ENCODE assay signal across 8 mouse cellular contexts in genomic region chr7:5060944-5061773, GRCm38 (mm10). TPM values are rescaled to one million over a fixed set of nuclear protein-coding genes. Genes with fewer than 3 reads are reported as not detected.
DNase-seq lines count a peak whose midpoint lies in the region; ATAC-seq lines count a peak whose summit lies in the region.

No protein-coding gene starts in this region.

- H3K4me2 ChIP-seq in hindbrain, embryonic 14.5 days (replicated peaks): peak overlapping the region; percentile 86

- peak overlapping the region; percentile 77 for H3K4me3 ChIP-seq in hindbrain, embryonic 14.5 days (replicated peaks; ENCODE audit: low read length)

- under 1% methylated on average over 60 of the region's 60 CpGs for WGBS in hindbrain, embryonic 14.5 days

- peak; percentile 90 for ATAC-seq in hindbrain, embryonic 14.5 days (ENCODE audit: low FRiP score)

- H3K27ac ChIP-seq in hindbrain, embryonic 14.5 days: peak overlapping the region; percentile 99

- H3K9ac ChIP-seq in hindbrain, embryonic 14.5 days: peak overlapping the region; percentile 87

- no peaks in the 10 kb centered on the region for H3K36me3 ChIP-seq in hindbrain, embryonic 14.5 days (replicated peaks; ENCODE audit: control insufficient read depth, insufficient read depth)

- peaks cover 41% of the 10 kb centered on the region for H3K4me1 ChIP-seq in hindbrain, embryonic 14.5 days (replicated peaks; ENCODE audit: control insufficient read depth, insufficient read depth, low read length)

- H3K9me3 ChIP-seq in hindbrain, embryonic 14.5 days (ENCODE audit: control insufficient read depth, low read length): no peaks in the 10 kb centered on the region

- DNase-seq in R1 (ENCODE audit: low read depth, low spot score): peak; percentile 98
- DNase-seq in cerebellum, postnatal 25 days: peak; percentile 100
- peak; percentile 99 to 100 for DNase-seq in frontal cortex, postnatal 25 days (ENCODE audit: low spot score in 2 of 2)
- peak; percentile 99 for DNase-seq in hindbrain, embryonic 14.5 days (ENCODE audit: low spot score)
- DNase-seq in layer of hippocampus, postnatal 36 days: peak; percentile 98
- peak; percentile 99 for DNase-seq in lung, postnatal 36 days
- DNase-seq in retina, postnatal 1 day: peak; percentile 99
- peak; percentile 95 to 96 for DNase-seq in urinary bladder, adult 18-20 months (ENCODE audit: low spot score in 2 of 2)

- H3K27me3 ChIP-seq in hindbrain, embryonic 14.5 days (ENCODE audit: control insufficient read depth, insufficient read depth, low read length): peaks cover 10% of the 10 kb centered on the region

RNA-seq across cellular contexts. Expression of gene U2af2, which starts 0.8 kb away (rescaled TPM):
- polyA plus RNA-seq in hindbrain, embryonic 14.5 days (2014; fragmentation: Nextera tagmentation; extraction: Ambion mirVana): 96.6 and 103 TPM in 2 replicates
- 100 to 1,000 TPM; 183 to 184 TPM for total RNA-seq in layer of hippocampus, postnatal 36 days (2021)

RNA-seq across cellular contexts. Expression of gene Zfp580, which starts 9.8 kb away (rescaled TPM):
- 105 and 110 TPM in 2 replicates for polyA plus RNA-seq in hindbrain, embryonic 14.5 days (2014; fragmentation: Nextera tagmentation; extraction: Ambion mirVana)
- 10 to 100 TPM; 34.5 to 35.2 TPM for total RNA-seq in layer of hippocampus, postnatal 36 days (2021)

RNA-seq across cellular contexts. Expression of gene Epn1, which starts 18.9 kb away (rescaled TPM):
- polyA plus RNA-seq in hindbrain, embryonic 14.5 days (2014; fragmentation: Nextera tagmentation; extraction: Ambion mirVana): 116 and 124 TPM in 2 replicates
- total RNA-seq in layer of hippocampus, postnatal 36 days (2021): 100 to 1,000 TPM; 523 to 530 TPM

RNA-seq across cellular contexts. Expression of gene Zfp784, which starts 22.9 kb away (rescaled TPM):
- 7.0 and 8.9 TPM in 2 replicates for polyA plus RNA-seq in hindbrain, embryonic 14.5 days (2014; fragmentation: Nextera tagmentation; extraction: Ambion mirVana)
- total RNA-seq in layer of hippocampus, postnatal 36 days (2021): 1 to 10 TPM; 5.1 to 5.4 TPM

RNA-seq across cellular contexts. Expression of gene 4632433K11Rik, which starts 27.2 kb away (rescaled TPM):
- polyA plus RNA-seq in hindbrain, embryonic 14.5 days (2014; fragmentation: Nextera tagmentation; extraction: Ambion mirVana): not detected in 2 replicates
- total RNA-seq in layer of hippocampus, postnatal 36 days (2021): not detected

Comparison
In these comparisons a context has a peak if more than half of its experiments do, and no peak if none do; other contexts are left out.
1. Peak in every context shown above with its lines: DNase-seq, ATAC-seq, H3K4me3 ChIP-seq and H3K27ac ChIP-seq.